Mouse (Mus musculus) testis, adult 2 months (tissue): Measurements from ENCODE around the gene Fhit.

Experiments
- CTCF ChIP-seq: fragments of 200-500 bp; IDR thresholded peaks from 2 replicates; pipeline ENCODE4 v1.5.1; 2012; ENCODE audit warnings: low read depth, mild to moderate bottlenecking, inconsistent platforms, low read length, moderate library complexity; ENCODE audit not compliant: control insufficient read depth, insufficient read depth, insufficient replicate concordance
- POLR2A ChIP-seq: fragments of 200-500 bp; IDR thresholded peaks from 2 replicates; pipeline ENCODE4 v1.6.1; 2012; ENCODE audit warnings: low read depth, mild to moderate bottlenecking, inconsistent platforms, low read length, moderate library complexity; ENCODE audit not compliant: control insufficient read depth

DNA sequence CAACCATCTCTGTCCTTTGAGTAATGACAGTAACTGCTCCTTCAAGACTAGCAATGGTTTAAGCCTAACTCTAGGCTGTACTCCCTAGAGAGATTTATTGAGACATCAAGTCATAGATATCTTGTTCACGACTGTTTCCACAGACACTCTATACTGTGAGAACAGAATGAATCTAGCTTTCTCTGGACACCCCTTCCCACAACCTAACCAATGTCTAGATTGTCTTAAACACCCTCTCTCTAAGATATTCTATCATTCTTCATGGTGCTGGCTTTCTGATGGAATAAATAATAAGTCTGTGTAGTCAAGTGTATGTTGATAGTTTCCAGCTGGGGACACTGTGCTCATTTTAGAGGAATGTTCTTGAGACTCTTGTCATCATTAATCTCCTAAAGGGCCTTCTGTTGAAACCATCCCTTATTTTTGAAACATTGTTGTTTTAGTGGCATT lies 1148.0 kb downstream of the Fhit start:
- TF ChIP-seq CTCF = no peak
- TF ChIP-seq POLR2A = no peak
